Mouse (Mus musculus): ENCODE measurements around the gene Nap1l1. TPM values are rescaled to one million over a fixed set of nuclear protein-coding genes. Genes with fewer than 3 reads are reported as not detected.
A peak's percentile ranks its signal among the peaks of the same experiment; 100 is the strongest.

Gene Nap1l1
- polyA plus RNA-seq, 1 experiment from 2014 or later: 185 TPM

DNA sequence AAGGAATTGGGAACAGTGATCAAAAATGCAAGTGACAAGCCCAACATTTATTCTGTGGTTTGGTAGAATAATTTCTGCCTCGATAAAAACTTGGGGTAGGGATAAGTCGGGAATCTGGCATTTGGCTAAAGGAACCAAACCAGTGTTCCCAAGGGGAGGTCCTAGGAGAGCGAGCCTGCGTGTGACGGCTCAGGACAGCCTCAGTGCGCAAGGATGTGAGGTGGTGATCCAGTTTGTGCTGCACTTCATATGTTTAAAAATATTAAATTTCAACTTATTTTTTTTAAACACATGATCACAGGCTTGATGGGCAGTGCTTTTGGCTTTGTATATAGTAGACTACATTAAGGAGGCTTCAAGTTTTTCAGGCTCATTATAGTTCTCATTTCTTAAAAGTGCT is 26.9 kb downstream of the Nap1l1 start:
- Histone ChIP-seq H3K27ac (no peak overlapping the region), H3K4me2 (replicated peaks) (no peak overlapping the region), H3K4me3 (replicated peaks; ENCODE audit: low read length) (no peak overlapping the region), H3K4me1 (replicated peaks; ENCODE audit: control insufficient read depth, insufficient read depth, low read length) (no peaks in the 10 kb centered on the region), H3K27me3 (ENCODE audit: control insufficient read depth, insufficient read depth, low read length) (no peaks in the 10 kb centered on the region), H3K9me3 (ENCODE audit: control insufficient read depth, low read length) (no peaks in the 10 kb centered on the region), H3K9ac (no peak overlapping the region), H3K36me3 (replicated peaks; ENCODE audit: control insufficient read depth, insufficient read depth) (peaks cover 40% of the 10 kb centered on the region)
- no peak for ATAC-seq (ENCODE audit: low FRiP score)
- no peak for DNase-seq (ENCODE audit: low spot score)
- 76% methylated on average over 6 of the region's 6 CpGs for WGBS

GRCm38 (mm10) chr10:111503071-111503470 is 30.0 kb downstream of the Nap1l1 start:
- H3K4me3 ChIP-seq (replicated peaks; ENCODE audit: low read length): no peak overlapping the region
- WGBS: 2% methylated on average over 3 of the region's 3 CpGs
- no peak for ATAC-seq (ENCODE audit: low FRiP score)

DNA sequence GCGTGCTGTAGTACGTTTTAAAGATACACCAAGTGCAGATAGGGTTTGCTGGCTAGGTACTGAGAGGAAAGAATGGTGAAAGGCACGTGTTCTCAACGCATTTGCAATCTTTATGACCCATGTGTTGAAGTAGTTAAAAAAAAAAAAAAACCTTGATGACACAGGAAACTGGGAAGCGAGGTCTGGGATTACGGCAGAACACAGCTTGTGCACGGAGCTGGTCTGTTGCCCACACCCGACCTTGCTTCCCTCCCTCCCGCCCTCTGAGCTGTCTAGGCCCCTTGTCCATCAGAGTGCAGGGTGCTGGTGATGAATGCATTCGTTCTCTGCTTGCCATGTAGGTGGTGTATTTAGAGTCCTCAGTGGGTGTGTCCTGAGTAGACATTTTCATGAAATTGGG is 30.7 kb downstream of the Nap1l1 start:
- H3K4me2 ChIP-seq (replicated peaks): no peak overlapping the region
- H3K4me3 ChIP-seq (replicated peaks; ENCODE audit: low read length): no peak overlapping the region
- no peaks in the 10 kb centered on the region for H3K9me3 ChIP-seq (ENCODE audit: control insufficient read depth, low read length)
- H3K36me3 ChIP-seq (replicated peaks; ENCODE audit: control insufficient read depth, insufficient read depth): peaks cover 3% of the 10 kb centered on the region; the same call in 1 of the 2 replicates
- ATAC-seq (ENCODE audit: low FRiP score): no peak
- H3K9ac ChIP-seq: no peak overlapping the region
- H3K27ac ChIP-seq: no peak overlapping the region
- H3K27me3 ChIP-seq (ENCODE audit: control insufficient read depth, insufficient read depth, low read length): no peaks in the 10 kb centered on the region
- no peak for DNase-seq (ENCODE audit: low spot score)
- peaks cover 5% of the 10 kb centered on the region for H3K4me1 ChIP-seq (replicated peaks; ENCODE audit: control insufficient read depth, insufficient read depth, low read length)
- 45% methylated on average over 10 of the region's 10 CpGs for WGBS

More at GRCm38 (mm10) chr10:111503071-111503470, 30.0 kb downstream of the Nap1l1 start:
- Histone ChIP-seq H3K9ac (no peak overlapping the region), H3K4me2 (replicated peaks) (no peak overlapping the region), H3K27ac (no peak overlapping the region), H3K27me3 (ENCODE audit: control insufficient read depth, insufficient read depth, low read length) (no peaks in the 10 kb centered on the region), H3K9me3 (ENCODE audit: control insufficient read depth, low read length) (no peaks in the 10 kb centered on the region), H3K36me3 (replicated peaks; ENCODE audit: control insufficient read depth, insufficient read depth) (peaks cover 10% of the 10 kb centered on the region), H3K4me1 (replicated peaks; ENCODE audit: control insufficient read depth, insufficient read depth, low read length) (no peaks in the 10 kb centered on the region; the same call in 1 of the 2 replicates)
- peak; percentile 93 for DNase-seq (ENCODE audit: low spot score)

DNA sequence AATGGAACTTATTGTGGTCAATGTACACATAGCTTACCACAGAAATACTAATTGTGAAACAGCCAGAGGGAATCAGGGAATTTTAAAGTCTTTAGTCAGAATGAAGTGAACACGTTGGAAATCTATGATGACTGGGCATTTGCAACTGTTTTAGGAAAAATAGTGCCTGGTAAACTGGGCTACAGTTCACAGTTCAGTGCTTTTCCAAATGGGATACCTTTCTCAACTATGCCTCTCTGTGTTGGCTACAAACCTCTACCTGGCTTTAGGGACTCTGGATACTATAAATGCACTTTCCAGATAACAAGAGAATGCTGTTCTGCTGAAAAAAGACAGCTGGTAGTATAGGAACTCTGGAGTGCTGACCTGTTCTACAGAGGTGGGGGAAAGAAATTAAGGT is 31.6 kb downstream of the Nap1l1 start:
- H3K36me3 ChIP-seq (replicated peaks; ENCODE audit: control insufficient read depth, insufficient read depth): no peaks in the 10 kb centered on the region
- no peak for ATAC-seq (ENCODE audit: low FRiP score)
- no peak overlapping the region for H3K4me2 ChIP-seq (replicated peaks)
- no peaks in the 10 kb centered on the region for H3K9me3 ChIP-seq (ENCODE audit: control insufficient read depth, low read length)
- peaks cover 12% of the 10 kb centered on the region for H3K4me1 ChIP-seq (replicated peaks; ENCODE audit: control insufficient read depth, insufficient read depth, low read length)
- DNase-seq (ENCODE audit: low spot score): no peak
- WGBS: 85% methylated on average over 1 of the region's 1 CpGs
- no peaks in the 10 kb centered on the region for H3K27me3 ChIP-seq (ENCODE audit: control insufficient read depth, insufficient read depth, low read length)
- no peak overlapping the region for H3K27ac ChIP-seq
- H3K4me3 ChIP-seq (replicated peaks; ENCODE audit: low read length): no peak overlapping the region
- H3K9ac ChIP-seq: no peak overlapping the region

- H3K27ac ChIP-seq: no peak overlapping the region
- no peaks in the 10 kb centered on the region for H3K27me3 ChIP-seq (ENCODE audit: control insufficient read depth, insufficient read depth, low read length)
- peaks cover 12% of the 10 kb centered on the region for H3K4me1 ChIP-seq (replicated peaks; ENCODE audit: control insufficient read depth, insufficient read depth, low read length)
- no peak overlapping the region for H3K9ac ChIP-seq
- H3K9me3 ChIP-seq (ENCODE audit: control insufficient read depth, low read length): no peaks in the 10 kb centered on the region
- ATAC-seq (ENCODE audit: low FRiP score) (no peak), DNase-seq (ENCODE audit: low spot score) (no peak)
- peak overlapping the region; percentile 81; the same call in 1 of the 2 replicates for H3K4me3 ChIP-seq (replicated peaks; ENCODE audit: low read length)
- peak overlapping the region; percentile 64 for H3K4me2 ChIP-seq (replicated peaks)
- H3K36me3 ChIP-seq (replicated peaks; ENCODE audit: control insufficient read depth, insufficient read depth): no peaks in the 10 kb centered on the region
- 57% methylated on average over 7 of the region's 7 CpGs for WGBS
Measured at GRCm38 (mm10) chr10:111505406-111505805, 32.4 kb downstream of the Nap1l1 start.

GRCm38 (mm10) chr10:111506101-111506925 is 33.3 kb downstream of the Nap1l1 start, which contains the start of gene Phlda1:
Gene Phlda1 (plus strand): TSS chr10:111506286.
- under 1% methylated on average over 88 of the region's 94 CpGs for WGBS
- Histone ChIP-seq H3K36me3 (replicated peaks; ENCODE audit: control insufficient read depth, insufficient read depth) (no peaks in the 10 kb centered on the region), H3K9me3 (ENCODE audit: control insufficient read depth, low read length) (no peaks in the 10 kb centered on the region), H3K9ac (peak within 1 kb of the TSS; percentile 95), H3K4me1 (replicated peaks; ENCODE audit: control insufficient read depth, insufficient read depth, low read length) (peaks cover 12% of the 10 kb centered on the region), H3K27me3 (ENCODE audit: control insufficient read depth, insufficient read depth, low read length) (no peaks in the 10 kb centered on the region), H3K4me2 (replicated peaks) (peak within 1 kb of the TSS; percentile 64), H3K4me3 (replicated peaks; ENCODE audit: low read length) (peak within 1 kb of the TSS; percentile 81), H3K27ac (peak within 1 kb of the TSS; percentile 91)
- peak; percentile 90 for ATAC-seq (ENCODE audit: low FRiP score)
- DNase-seq (ENCODE audit: low spot score): peak; percentile 86

DNA sequence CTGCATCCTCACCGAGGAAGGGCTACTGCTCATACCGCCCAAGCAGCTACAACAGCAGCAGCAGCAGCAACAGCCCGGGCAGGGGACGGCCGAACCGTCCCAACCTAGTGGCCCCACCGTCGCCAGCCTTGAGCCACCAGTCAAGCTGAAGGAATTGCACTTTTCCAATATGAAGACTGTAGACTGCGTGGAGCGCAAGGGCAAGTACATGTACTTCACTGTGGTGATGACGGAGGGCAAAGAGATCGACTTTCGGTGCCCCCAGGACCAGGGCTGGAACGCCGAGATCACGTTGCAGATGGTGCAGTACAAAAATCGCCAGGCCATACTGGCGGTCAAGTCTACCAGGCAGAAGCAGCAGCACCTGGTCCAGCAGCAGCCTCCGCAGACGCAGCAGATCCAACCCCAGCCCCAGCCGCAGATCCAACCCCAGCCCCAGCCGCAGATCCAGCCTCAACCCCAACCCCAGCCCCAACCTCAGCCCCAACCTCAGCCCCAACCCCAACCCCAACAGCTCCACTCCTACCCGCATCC is 34.0 kb downstream of the Nap1l1 start:
- Histone ChIP-seq H3K36me3 (replicated peaks; ENCODE audit: control insufficient read depth, insufficient read depth) (no peaks in the 10 kb centered on the region), H3K27ac (peak overlapping the region; percentile 91), H3K27me3 (ENCODE audit: control insufficient read depth, insufficient read depth, low read length) (no peaks in the 10 kb centered on the region), H3K9me3 (ENCODE audit: control insufficient read depth, low read length) (no peaks in the 10 kb centered on the region), H3K9ac (peak overlapping the region; percentile 95), H3K4me1 (replicated peaks; ENCODE audit: control insufficient read depth, insufficient read depth, low read length) (peaks cover 12% of the 10 kb centered on the region), H3K4me3 (replicated peaks; ENCODE audit: low read length) (peak overlapping the region; percentile 81), H3K4me2 (replicated peaks) (peak overlapping the region; percentile 64)
- under 1% methylated on average over 22 of the region's 23 CpGs for WGBS
- no peak for DNase-seq (ENCODE audit: low spot score)
- peak; percentile 52 for ATAC-seq (ENCODE audit: low FRiP score)

- Histone ChIP-seq H3K27me3 (ENCODE audit: control insufficient read depth, insufficient read depth, low read length) (no peaks in the 10 kb centered on the region), H3K36me3 (replicated peaks; ENCODE audit: control insufficient read depth, insufficient read depth) (no peaks in the 10 kb centered on the region), H3K9me3 (ENCODE audit: control insufficient read depth, low read length) (no peaks in the 10 kb centered on the region), H3K4me3 (replicated peaks; ENCODE audit: low read length) (peak overlapping the region; percentile 81), H3K9ac (peak overlapping the region; percentile 95), H3K4me2 (replicated peaks) (peak overlapping the region; percentile 64), H3K4me1 (replicated peaks; ENCODE audit: control insufficient read depth, insufficient read depth, low read length) (peaks cover 12% of the 10 kb centered on the region), H3K27ac (peak overlapping the region; percentile 91)
- under 1% methylated on average over 38 of the region's 38 CpGs for WGBS
- ATAC-seq (ENCODE audit: low FRiP score) (peak; percentile 19), DNase-seq (ENCODE audit: low spot score) (peak; percentile 56)
Measured at GRCm38 (mm10) chr10:111507460-111508211, 34.6 kb downstream of the Nap1l1 start.
